22 mouse cellular contexts compared by ENCODE assay signal in the genomic region with DNA sequence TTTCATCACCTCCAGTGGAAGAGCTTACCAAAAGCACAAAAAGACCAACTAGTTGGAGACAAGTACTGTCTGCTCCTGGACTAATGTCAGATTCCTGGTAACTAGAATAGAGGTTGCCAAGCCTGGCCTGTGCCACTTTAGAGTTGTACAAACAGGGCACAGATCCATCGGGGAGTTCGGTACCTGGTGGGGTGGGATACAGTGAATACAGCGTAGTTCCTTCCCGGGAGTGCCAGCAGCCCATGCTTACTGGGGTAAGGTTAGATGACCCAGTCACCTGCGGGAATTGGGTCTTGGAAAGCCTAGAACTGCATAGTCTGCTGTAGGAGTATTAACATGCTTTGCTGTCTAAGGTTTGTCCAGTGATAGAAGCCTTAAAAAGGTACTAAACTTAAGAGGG. TPM values are rescaled to one million over a fixed set of nuclear protein-coding genes. Genes with fewer than 3 reads are reported as not detected.
DNase-seq lines count a peak whose midpoint lies in the region; ATAC-seq lines count a peak whose summit lies in the region.
"Had no signal": no experiment of that assay in that cellular context is flagged by ENCODE, and none has a peak within 500 bp of the region (broad histone marks: within the 10 kb centered on the region; RNA-seq: fewer than 3 reads in every experiment).

No protein-coding gene starts in this region.

- 93% methylated on average over 5 of the region's 5 CpGs for WGBS in heart, embryonic 11.5 days (ENCODE audit: insufficient replicate concordance)
- WGBS in liver, embryonic 11.5 days = 94% methylated on average over 5 of the region's 5 CpGs
- 89% methylated on average over 5 of the region's 5 CpGs for whole genome bisulfite sequencing in liver, embryonic 13.5 days (ENCODE audit: insufficient replicate concordance)
- WGBS in intestine, embryonic 15.5 days = 95% methylated on average over 5 of the region's 5 CpGs

- H3K27me3 ChIP-seq in heart, embryonic 11.5 days (ENCODE audit: control insufficient read depth, insufficient read depth, low read length) = no peaks in the 10 kb centered on the region
- H3K27me3 ChIP-seq in liver, embryonic 11.5 days (replicated peaks; ENCODE audit: control insufficient read depth, insufficient read depth, low read length) = no peaks in the 10 kb centered on the region
- H3K27me3 ChIP-seq in liver, embryonic 13.5 days = no peaks in the 10 kb centered on the region
- no peaks in the 10 kb centered on the region for H3K27me3 ChIP-seq in intestine, embryonic 15.5 days (replicated peaks)
- H3K27me3 ChIP-seq: embryonic facial prominence, embryonic 12.5 days; forebrain, embryonic 12.5 days; heart, embryonic 12.5 days; hindbrain, embryonic 12.5 days had no signal

- H3K9me3 ChIP-seq in heart, embryonic 11.5 days (replicated peaks; ENCODE audit: control insufficient read depth, low read length) = no peaks in the 10 kb centered on the region
- no peaks in the 10 kb centered on the region for H3K9me3 ChIP-seq in liver, embryonic 11.5 days (ENCODE audit: control insufficient read depth, low read length)
- H3K9me3 ChIP-seq in liver, embryonic 13.5 days (replicated peaks) = no peaks in the 10 kb centered on the region
- H3K9me3 ChIP-seq in intestine, embryonic 15.5 days = no peaks in the 10 kb centered on the region
- H3K9me3 ChIP-seq: embryonic facial prominence, embryonic 12.5 days; forebrain, embryonic 12.5 days; G1E; heart, embryonic 12.5 days; hindbrain, embryonic 12.5 days had no signal

- DNase-seq in heart, adult 11 months = peak; percentile 86
- DNase-seq in liver, embryonic 11.5 days (ENCODE audit: low spot score) = no peak
- no peak for DNase-seq in liver
- no peak for DNase-seq in liver, embryonic 13.5 days
- no peak for DNase-seq in retina, embryonic 14.5 days (ENCODE audit: low spot score)
- DNase-seq in thymus, postnatal 25 days = no peak
- DNase-seq: adrenal gland, postnatal 14 days; cerebellum, adult 11-12 months; cerebellum, adult 9-10 months; cerebellum, postnatal 25 days; gastrocnemius, postnatal 10 days; heart, adult 2 months; heart, postnatal 4 days had no signal

- H3K9ac ChIP-seq in heart, embryonic 11.5 days (ENCODE audit: low read depth, low read length) = no peak overlapping the region
- H3K9ac ChIP-seq in liver, embryonic 11.5 days (ENCODE audit: low read depth, low read length) = no peak overlapping the region
- H3K9ac ChIP-seq in liver, embryonic 13.5 days = no peak overlapping the region
- H3K9ac ChIP-seq in intestine, embryonic 15.5 days = no peak overlapping the region
- H3K9ac ChIP-seq: embryonic facial prominence, embryonic 12.5 days; forebrain, embryonic 12.5 days; heart, embryonic 12.5 days; hindbrain, embryonic 12.5 days had no signal

- H3K36me3 ChIP-seq in heart, embryonic 11.5 days (ENCODE audit: control insufficient read depth, insufficient read depth, low read length) = peaks cover 38% of the 10 kb centered on the region
- H3K36me3 ChIP-seq in liver, embryonic 11.5 days (ENCODE audit: control insufficient read depth, insufficient read depth, low read length) = peaks cover 41% of the 10 kb centered on the region
- H3K36me3 ChIP-seq in liver, embryonic 13.5 days = peaks cover 57% of the 10 kb centered on the region
- H3K36me3 ChIP-seq in intestine, embryonic 15.5 days = peaks cover 30% of the 10 kb centered on the region

- no peak overlapping the region for H3K27ac ChIP-seq in heart, embryonic 11.5 days (ENCODE audit: low read depth, low read length)
- no peak overlapping the region for H3K27ac ChIP-seq in liver, embryonic 11.5 days (ENCODE audit: low read depth, low read length)
- H3K27ac ChIP-seq in liver, embryonic 13.5 days = no peak overlapping the region
- no peak overlapping the region for H3K27ac ChIP-seq in intestine, embryonic 15.5 days
- H3K27ac ChIP-seq: embryonic facial prominence, embryonic 12.5 days; forebrain, embryonic 12.5 days; heart, adult 2 months; hindbrain, embryonic 12.5 days had no signal

- H3K4me3 ChIP-seq in heart, embryonic 11.5 days (ENCODE audit: low read depth, low read length) = no peak overlapping the region
- H3K4me3 ChIP-seq in liver, embryonic 11.5 days (ENCODE audit: low read depth, low read length) = peak overlapping the region; percentile 10; the same call in 1 of the 2 replicates
- no peak overlapping the region for H3K4me3 ChIP-seq in liver, embryonic 13.5 days (replicated peaks)
- H3K4me3 ChIP-seq in intestine, embryonic 15.5 days (replicated peaks) = no peak overlapping the region
- H3K4me3 ChIP-seq: embryonic facial prominence, embryonic 12.5 days; forebrain, embryonic 12.5 days; heart, adult 2 months; heart, embryonic 12.5 days; hindbrain, embryonic 12.5 days had no signal

- peaks cover 12% of the 10 kb centered on the region for H3K4me1 ChIP-seq in heart, embryonic 11.5 days (ENCODE audit: control insufficient read depth, insufficient read depth, low read length)
- H3K4me1 ChIP-seq in liver, embryonic 11.5 days (replicated peaks; ENCODE audit: control insufficient read depth, insufficient read depth, low read length) = peaks cover 13% of the 10 kb centered on the region
- H3K4me1 ChIP-seq in liver, embryonic 13.5 days (replicated peaks) = peaks cover 28% of the 10 kb centered on the region
- peaks cover 7% of the 10 kb centered on the region; the same call in 1 of the 2 replicates for H3K4me1 ChIP-seq in intestine, embryonic 15.5 days (replicated peaks)

- no peak for ATAC-seq in heart, embryonic 11.5 days (replicated peaks; ENCODE audit: insufficient number of reproducible peaks, low FRiP score, low TSS enrichment)
- ATAC-seq in liver, embryonic 11.5 days (replicated peaks; ENCODE audit: low FRiP score) = no peak
- no peak for ATAC-seq in liver, embryonic 13.5 days (ENCODE audit: low read depth)
- ATAC-seq in intestine, embryonic 15.5 days = no peak
- ATAC-seq: hindbrain, embryonic 16.5 days; inflammation-experienced regulatory T-cells, adult 6 months had no signal

- no peak overlapping the region for H3K4me2 ChIP-seq in heart, embryonic 11.5 days
- no peak overlapping the region for H3K4me2 ChIP-seq in liver, embryonic 11.5 days
- H3K4me2 ChIP-seq in liver, embryonic 13.5 days = peak overlapping the region; percentile 7; the same call in 1 of the 2 replicates
- no peak overlapping the region for H3K4me2 ChIP-seq in intestine, embryonic 15.5 days (replicated peaks)
- H3K4me2 ChIP-seq: embryonic facial prominence, embryonic 12.5 days; forebrain, embryonic 12.5 days; hindbrain, embryonic 12.5 days had no signal

RNA-seq across cellular contexts. Expression of a gene that starts 3.6 kb away (rescaled TPM):
- polyA plus RNA-seq in heart, embryonic 11.5 days (2014; fragmentation: Nextera tagmentation; extraction: Ambion mirVana) = 1,014 and 1,054 TPM in 2 replicates
- 946 and 1,034 TPM in 2 replicates for polyA plus RNA-seq in liver, embryonic 11.5 days (2014; fragmentation: Nextera tagmentation; extraction: Ambion mirVana)
- polyA plus RNA-seq in liver, embryonic 13.5 days (2015; fragmentation: Nextera tagmentation; extraction: Ambion mirVana) = 680 and 730 TPM in 2 replicates
- 988 and 1,053 TPM in 2 replicates for polyA plus RNA-seq in intestine, embryonic 15.5 days (2015; fragmentation: Nextera tagmentation; extraction: Ambion mirVana)
